Mouse (Mus musculus): ENCODE measurements around the gene Gnaq.
"Not testable (repeated sequence)": the region's sequence is repeated elsewhere in the genome, so short reads cannot be mapped to it uniquely, and the experiment has no call there.

Gnaq gene

GRCm38 (mm10) chr19:16132791-16132864, at the start of gene Gnaq:
Gene Gnaq (plus strand): TSS chr19:16132831.
- DNase-seq, result no peak

- DNase-seq, result not testable (repeated sequence)
These were observed 48.5 kb upstream of the Gnaq start for GRCm38 (mm10) chr19:16083981-16084630.

GRCm38 (mm10) chr19:16085248-16085647, 47.4 kb upstream of the Gnaq start:
- DNase-seq, result no peak

GRCm38 (mm10) chr19:16086154-16086553, 46.5 kb upstream of the Gnaq start:
- DNase-seq, result no peak

GRCm38 (mm10) chr19:16086581-16086980, 46.0 kb upstream of the Gnaq start:
- no peak for DNase-seq

GRCm38 (mm10) chr19:16087391-16087790, 45.2 kb upstream of the Gnaq start:
- DNase-seq, result no peak

- DNase-seq, result no peak
These were observed 39.0 kb upstream of the Gnaq start for GRCm38 (mm10) chr19:16093616-16094015.

- DNase-seq, result no peak
These were observed 22.7 kb upstream of the Gnaq start for GRCm38 (mm10) chr19:16109901-16110300.

- DNase-seq, result no peak
These were observed 22.0 kb upstream of the Gnaq start for GRCm38 (mm10) chr19:16110670-16111069.

GRCm38 (mm10) chr19:16113295-16113694, 19.3 kb upstream of the Gnaq start:
- DNase-seq, result peak; percentile 62

GRCm38 (mm10) chr19:16118421-16118820, 14.2 kb upstream of the Gnaq start:
- no peak for DNase-seq

- no peak for DNase-seq
These were observed 11.3 kb upstream of the Gnaq start for GRCm38 (mm10) chr19:16121301-16121700.

GRCm38 (mm10) chr19:16128715-16129114, 3.9 kb upstream of the Gnaq start:
- DNase-seq, result peak; percentile 33

GRCm38 (mm10) chr19:16129171-16129570, 3.5 kb upstream of the Gnaq start:
- DNase-seq, result no peak

GRCm38 (mm10) chr19:16130476-16130875, 2.2 kb upstream of the Gnaq start:
- DNase-seq, result no peak

GRCm38 (mm10) chr19:16131831-16132230, 800 bp upstream of the Gnaq start:
- DNase-seq, result peak; percentile 27

GRCm38 (mm10) chr19:16132340-16132790, 266 bp upstream of the Gnaq start:
- DNase-seq, result peak; percentile 99

- peak; percentile 79 for DNase-seq
These were observed 462 bp downstream of the Gnaq start for GRCm38 (mm10) chr19:16132865-16133720.

GRCm38 (mm10) chr19:16133721-16134570, 1.3 kb downstream of the Gnaq start:
- DNase-seq, result no peak

GRCm38 (mm10) chr19:16138064-16138580, 5.5 kb downstream of the Gnaq start:
- no peak for DNase-seq

GRCm38 (mm10) chr19:16140710-16141109, 8.1 kb downstream of the Gnaq start:
- no peak for DNase-seq

- no peak for DNase-seq
These were observed 9.2 kb downstream of the Gnaq start for GRCm38 (mm10) chr19:16141857-16142256.

GRCm38 (mm10) chr19:16142990-16143389, 10.4 kb downstream of the Gnaq start:
- no peak for DNase-seq

- no peak for DNase-seq
These were observed 14.8 kb downstream of the Gnaq start for GRCm38 (mm10) chr19:16147446-16147845.
